Mouse (Mus musculus): ENCODE results near the gene Crhr2. TPM values are rescaled to one million over a fixed set of nuclear protein-coding genes. Genes with fewer than 3 reads are reported as not detected.
A peak's percentile ranks its signal among the peaks of the same experiment; 100 is the strongest.

The Crhr2 gene
- polyA plus RNA-seq, 1 experiment from 2014 or later: 0.35 TPM

DNA sequence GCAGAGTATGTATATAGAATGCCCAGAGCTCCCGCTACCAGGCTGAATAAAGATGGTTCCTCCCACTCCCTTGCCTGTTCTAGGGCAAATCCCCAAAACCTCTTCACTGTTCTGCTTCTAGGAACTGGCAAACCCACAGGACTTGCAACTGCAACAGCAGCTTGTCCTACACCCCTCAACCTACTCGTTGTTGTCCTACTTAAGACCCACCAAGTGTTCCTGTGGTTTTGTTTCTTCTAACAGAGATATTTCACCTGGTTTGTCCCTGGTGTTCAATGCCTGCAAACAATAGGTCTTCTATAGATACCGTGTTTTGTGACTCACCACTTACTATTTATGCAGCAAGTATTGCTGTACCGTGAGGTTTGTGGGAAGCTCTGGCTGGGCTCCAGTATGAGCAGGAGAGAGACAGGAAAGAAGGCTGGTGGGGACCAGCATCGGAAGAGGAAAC lies 28.5 kb upstream of the Crhr2 start:
- Histone ChIP-seq H3K27ac (no peak overlapping the region), H3K27me3 (replicated peaks) (no peaks in the 10 kb centered on the region)
- 75% methylated on average over 5 of the region's 5 CpGs for WGBS

DNA sequence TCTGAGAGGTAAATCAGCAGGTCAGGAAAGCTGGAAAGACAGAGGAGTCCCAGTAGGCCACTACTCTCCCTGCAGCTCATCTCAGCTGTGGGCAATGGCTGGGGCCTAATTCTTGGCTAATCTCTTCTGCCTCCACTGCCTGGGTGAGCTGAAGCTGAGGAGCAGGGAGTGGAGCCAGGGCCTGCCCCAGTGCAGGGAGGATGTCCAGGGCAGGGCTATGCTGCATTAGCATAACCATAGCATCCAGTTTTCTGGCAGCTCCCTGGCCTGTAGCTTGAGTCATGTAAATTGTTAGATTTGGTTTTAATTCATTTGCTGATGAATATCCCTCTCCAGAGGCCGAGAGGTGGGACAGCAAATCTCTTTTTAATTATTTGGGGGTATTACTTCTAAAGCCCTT lies 26.4 kb upstream of the Crhr2 start:
- H3K27me3 ChIP-seq (replicated peaks): no peaks in the 10 kb centered on the region
- no peak overlapping the region for H3K4me3 ChIP-seq (replicated peaks)
- no peak overlapping the region for H3K9ac ChIP-seq
- WGBS: 70% methylated on average over 1 of the region's 1 CpGs
- no peak overlapping the region for H3K27ac ChIP-seq
- no peaks in the 10 kb centered on the region for H3K9me3 ChIP-seq
- no peaks in the 10 kb centered on the region for H3K4me1 ChIP-seq
- no peak overlapping the region for H3K4me2 ChIP-seq
- no peaks in the 10 kb centered on the region for H3K36me3 ChIP-seq
- ATAC-seq (ENCODE audit: insufficient read depth, low FRiP score, low read depth): no peak

More for the DNA sequence above, 28.5 kb upstream of the Crhr2 start:
- H3K4me3 ChIP-seq (replicated peaks): no peak overlapping the region
- H3K9ac ChIP-seq: no peak overlapping the region
- H3K9me3 ChIP-seq: no peaks in the 10 kb centered on the region
- ATAC-seq (ENCODE audit: insufficient read depth, low FRiP score, low read depth): no peak
- H3K4me1 ChIP-seq: no peaks in the 10 kb centered on the region
- H3K36me3 ChIP-seq: no peaks in the 10 kb centered on the region
- H3K4me2 ChIP-seq: no peak overlapping the region

DNA sequence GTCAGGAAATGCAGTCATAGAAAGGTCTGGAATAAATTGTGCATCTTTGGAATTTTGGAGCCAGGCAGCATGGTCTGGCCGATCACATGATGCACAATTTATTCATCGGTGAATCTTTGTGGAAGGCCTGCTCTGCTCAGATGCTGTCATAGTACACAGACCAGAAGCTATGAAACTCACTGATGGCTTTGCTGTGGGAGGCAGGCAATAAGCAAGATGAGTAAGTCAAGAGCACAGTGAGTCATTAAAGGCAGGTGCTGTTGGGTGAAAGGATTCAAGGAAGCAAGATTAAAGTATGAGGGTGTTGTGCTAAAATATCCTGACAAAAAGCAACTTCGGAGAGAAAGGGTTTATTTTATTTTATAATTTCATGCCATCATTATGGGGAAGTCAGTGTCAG lies 19.4 kb upstream of the Crhr2 start:
- Histone ChIP-seq H3K4me1 (no peaks in the 10 kb centered on the region), H3K4me3 (replicated peaks) (no peak overlapping the region), H3K27me3 (replicated peaks) (no peaks in the 10 kb centered on the region), H3K36me3 (no peaks in the 10 kb centered on the region), H3K9ac (no peak overlapping the region), H3K9me3 (no peaks in the 10 kb centered on the region), H3K27ac (no peak overlapping the region), H3K4me2 (no peak overlapping the region)
- 91% methylated on average over 3 of the region's 3 CpGs for WGBS
- ATAC-seq (ENCODE audit: insufficient read depth, low FRiP score, low read depth): no peak

DNA sequence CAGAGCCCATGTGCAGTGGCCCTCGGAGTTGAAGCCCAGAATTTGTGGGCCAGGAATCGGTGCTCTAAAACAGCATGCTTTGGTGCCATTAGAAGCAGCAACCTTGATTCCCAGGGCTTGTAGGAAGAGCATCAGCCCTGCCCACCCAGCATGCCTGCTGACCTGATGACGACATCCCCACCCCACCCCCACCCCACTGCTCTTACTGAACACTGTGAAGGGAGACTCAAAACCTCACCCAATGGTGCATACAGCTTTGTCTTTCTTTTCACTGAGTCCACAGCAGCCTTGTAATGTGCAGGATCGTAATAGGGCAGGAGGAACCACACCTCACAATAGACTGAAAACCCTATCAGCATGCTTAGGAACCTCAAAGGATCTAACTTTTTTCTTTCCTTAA lies 13.3 kb upstream of the Crhr2 start:
- Histone ChIP-seq H3K4me1 (no peaks in the 10 kb centered on the region), H3K36me3 (no peaks in the 10 kb centered on the region), H3K9ac (no peak overlapping the region), H3K27me3 (replicated peaks) (no peaks in the 10 kb centered on the region), H3K4me2 (no peak overlapping the region), H3K4me3 (replicated peaks) (no peak overlapping the region), H3K27ac (no peak overlapping the region), H3K9me3 (no peaks in the 10 kb centered on the region)
- ATAC-seq (ENCODE audit: insufficient read depth, low FRiP score, low read depth): no peak
- WGBS: 51% methylated on average over 4 of the region's 4 CpGs

DNA sequence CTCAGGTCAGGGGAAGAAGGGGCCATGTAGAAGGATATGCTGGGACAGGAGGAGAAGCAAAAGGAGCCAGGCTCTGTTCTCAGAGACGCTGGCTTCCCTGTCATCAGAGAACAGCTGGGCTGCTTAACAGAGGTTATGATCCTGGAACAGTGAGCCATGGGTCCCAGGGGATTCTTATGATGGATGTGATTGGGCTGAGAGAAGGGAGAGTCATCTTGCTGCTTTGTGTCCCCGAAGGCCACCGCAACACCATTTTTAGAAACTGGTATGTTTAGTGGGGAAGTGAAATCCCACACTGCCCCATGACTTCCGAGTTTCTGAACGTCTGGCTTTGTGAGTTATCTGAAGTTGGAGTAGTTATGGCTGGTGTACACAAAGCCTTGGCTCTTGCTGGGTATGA lies 12.5 kb upstream of the Crhr2 start:
- H3K9me3 ChIP-seq: no peaks in the 10 kb centered on the region

DNA sequence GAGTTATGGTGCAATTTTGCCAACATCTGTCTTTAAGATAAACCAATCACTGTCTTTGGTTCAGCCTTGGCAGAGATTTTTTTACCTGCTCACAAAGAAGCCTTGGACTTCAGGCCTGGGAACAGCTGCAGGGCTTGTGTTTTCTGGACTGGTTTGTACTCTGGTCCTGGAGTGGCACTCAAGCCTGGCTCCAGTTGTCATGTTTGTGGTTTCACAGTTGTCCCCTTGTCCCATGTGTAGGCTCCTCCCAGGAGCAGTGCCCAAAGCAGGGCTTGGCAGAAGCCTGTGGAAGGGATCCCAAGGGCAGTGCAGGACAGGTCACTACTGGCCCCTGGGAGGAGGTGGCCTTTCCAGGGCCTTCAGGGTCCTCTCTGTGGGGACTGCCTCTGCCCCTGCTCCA lies 5.5 kb upstream of the Crhr2 start:
- H3K4me2 ChIP-seq: no peak overlapping the region
- no peak overlapping the region for H3K9ac ChIP-seq
- H3K27ac ChIP-seq: no peak overlapping the region
- no peaks in the 10 kb centered on the region for H3K36me3 ChIP-seq
- H3K4me1 ChIP-seq: no peaks in the 10 kb centered on the region
- no peak overlapping the region for H3K4me3 ChIP-seq (replicated peaks)
- ATAC-seq (ENCODE audit: insufficient read depth, low FRiP score, low read depth): no peak
- H3K27me3 ChIP-seq (replicated peaks): no peaks in the 10 kb centered on the region
- H3K9me3 ChIP-seq: no peaks in the 10 kb centered on the region

More for the DNA sequence above, 12.5 kb upstream of the Crhr2 start:
- Histone ChIP-seq H3K4me2 (no peak overlapping the region), H3K27ac (no peak overlapping the region), H3K36me3 (no peaks in the 10 kb centered on the region), H3K9ac (no peak overlapping the region), H3K4me1 (no peaks in the 10 kb centered on the region), H3K4me3 (replicated peaks) (no peak overlapping the region), H3K27me3 (replicated peaks) (no peaks in the 10 kb centered on the region)
- 76% methylated on average over 5 of the region's 5 CpGs for WGBS
- ATAC-seq (ENCODE audit: insufficient read depth, low FRiP score, low read depth): no peak

DNA sequence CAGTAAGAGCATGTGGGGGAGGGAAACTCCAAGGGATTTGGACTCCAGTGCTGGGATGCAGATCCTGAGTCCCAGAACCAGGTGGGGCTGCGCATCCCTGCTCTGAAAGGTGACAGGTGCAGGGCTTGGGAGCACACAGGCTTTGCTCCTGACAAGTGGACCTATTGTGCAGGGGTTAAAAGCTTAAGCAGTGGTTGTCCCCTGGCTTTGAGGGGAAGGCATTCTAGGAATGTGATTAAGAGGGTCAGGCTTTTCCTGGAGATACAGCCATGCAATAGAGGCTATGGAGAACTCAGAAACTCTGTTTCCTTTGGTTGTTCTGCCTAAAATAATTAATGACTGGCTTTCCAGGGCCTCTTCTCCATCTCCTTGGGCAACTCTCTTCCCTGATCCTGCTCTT lies 609 bp upstream of the Crhr2 start:
- no peaks in the 10 kb centered on the region for H3K4me1 ChIP-seq
- ATAC-seq (ENCODE audit: insufficient read depth, low FRiP score, low read depth): no peak
- no peaks in the 10 kb centered on the region for H3K36me3 ChIP-seq
- H3K9me3 ChIP-seq: no peaks in the 10 kb centered on the region
- no peak overlapping the region for H3K27ac ChIP-seq
- no peak overlapping the region for H3K4me2 ChIP-seq
- no peak overlapping the region for H3K4me3 ChIP-seq (replicated peaks)
- 70% methylated on average over 1 of the region's 1 CpGs for WGBS
- H3K27me3 ChIP-seq (replicated peaks): no peaks in the 10 kb centered on the region
- H3K9ac ChIP-seq: no peak overlapping the region

DNA sequence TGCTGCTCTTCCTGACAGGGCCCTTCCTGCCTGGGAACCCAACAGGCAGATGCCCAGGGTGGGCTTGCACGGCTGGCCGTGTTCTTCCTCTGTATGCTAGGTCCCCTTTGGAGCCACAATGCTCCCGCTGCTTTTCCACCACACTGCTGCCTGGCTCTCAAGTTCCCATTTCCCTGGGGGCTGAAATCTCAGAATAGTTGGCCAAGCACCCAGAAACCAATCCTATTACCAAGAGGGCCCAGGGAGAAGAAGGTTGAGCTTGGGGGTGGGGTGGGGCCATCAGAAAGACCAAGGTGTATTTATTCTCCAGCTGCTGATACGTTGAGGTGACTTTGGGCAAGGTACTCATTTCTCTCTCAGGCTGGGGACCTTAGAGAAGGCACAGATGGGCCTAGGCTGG lies 1.5 kb downstream of the Crhr2 start:
- Histone ChIP-seq H3K9ac (no peak overlapping the region), H3K27ac (no peak overlapping the region), H3K9me3 (no peaks in the 10 kb centered on the region), H3K36me3 (no peaks in the 10 kb centered on the region), H3K27me3 (replicated peaks) (no peaks in the 10 kb centered on the region), H3K4me1 (no peaks in the 10 kb centered on the region), H3K4me2 (no peak overlapping the region), H3K4me3 (replicated peaks) (no peak overlapping the region)
- WGBS: 88% methylated on average over 4 of the region's 4 CpGs
- ATAC-seq (ENCODE audit: insufficient read depth, low FRiP score, low read depth): no peak

DNA sequence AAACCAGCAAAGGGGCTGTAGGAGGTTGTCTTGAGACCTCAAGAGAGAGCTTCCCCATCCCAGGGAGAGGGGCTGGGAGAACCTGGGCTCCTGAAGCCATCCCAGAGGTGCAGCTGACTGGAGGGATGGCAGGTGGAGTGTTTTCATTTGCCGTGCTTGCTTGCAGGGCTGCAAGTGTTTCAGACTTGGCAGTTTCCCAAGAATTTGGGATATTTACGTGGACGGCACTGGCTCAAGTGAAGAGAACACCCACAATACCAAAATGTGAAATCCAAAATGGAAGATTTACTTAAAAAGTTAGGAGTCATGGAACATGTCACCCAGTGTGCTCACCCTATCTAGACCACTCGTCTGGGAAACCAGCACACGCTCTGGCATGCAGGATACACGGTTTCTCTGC lies 2.2 kb downstream of the Crhr2 start:
- Histone ChIP-seq H3K27ac (no peak overlapping the region), H3K9me3 (no peaks in the 10 kb centered on the region), H3K4me2 (no peak overlapping the region), H3K27me3 (replicated peaks) (no peaks in the 10 kb centered on the region), H3K36me3 (no peaks in the 10 kb centered on the region), H3K4me3 (replicated peaks) (no peak overlapping the region), H3K4me1 (no peaks in the 10 kb centered on the region), H3K9ac (no peak overlapping the region)
- WGBS: 46% methylated on average over 6 of the region's 6 CpGs
- ATAC-seq (ENCODE audit: insufficient read depth, low FRiP score, low read depth): no peak

DNA sequence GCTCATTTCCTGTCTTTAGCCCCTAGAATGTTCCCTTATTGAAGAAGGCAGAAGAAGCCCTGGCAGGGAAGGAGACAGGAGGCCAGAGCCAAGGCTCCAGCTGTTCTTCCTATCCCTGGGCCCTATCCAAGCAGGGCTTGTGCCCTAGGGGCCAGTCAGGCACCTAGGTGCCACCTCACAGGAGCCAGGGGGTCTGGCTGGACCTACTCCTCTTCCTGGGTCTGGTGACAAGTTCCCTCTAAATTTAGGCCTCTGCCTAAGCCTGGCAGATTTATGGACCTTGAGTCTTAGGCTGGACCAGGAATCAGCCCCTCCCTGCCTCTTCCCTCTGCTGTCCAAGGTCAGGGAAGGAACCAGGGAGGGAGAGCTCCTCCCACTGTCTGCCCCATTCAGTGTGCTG lies 4.4 kb downstream of the Crhr2 start:
- H3K27ac ChIP-seq: no peak overlapping the region

DNA sequence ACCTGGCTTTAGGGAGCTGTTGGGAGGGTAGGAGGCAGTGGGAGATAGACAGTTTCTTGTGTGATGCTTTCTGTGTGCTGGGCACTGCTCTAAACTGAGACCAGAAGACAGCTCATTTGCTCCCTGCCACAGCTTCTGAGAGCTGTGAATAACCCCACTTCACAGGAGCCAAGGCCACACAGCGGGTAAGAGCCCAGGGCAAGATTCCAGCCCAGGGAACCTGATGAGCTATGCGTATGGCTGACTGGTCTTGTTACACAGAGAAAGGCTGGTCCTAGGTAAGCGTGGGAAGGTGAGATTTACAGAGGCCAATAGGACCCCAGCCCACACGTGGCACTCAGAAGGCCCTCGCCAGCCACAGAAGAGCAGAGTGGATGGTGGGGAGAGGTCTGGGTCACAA lies 6.2 kb downstream of the Crhr2 start:
- Histone ChIP-seq H3K9ac (no peak overlapping the region), H3K4me1 (no peaks in the 10 kb centered on the region), H3K4me3 (replicated peaks) (no peak overlapping the region), H3K27me3 (replicated peaks) (peaks cover 8% of the 10 kb centered on the region; the same call in 1 of the 2 replicates), H3K27ac (no peak overlapping the region), H3K9me3 (no peaks in the 10 kb centered on the region), H3K36me3 (no peaks in the 10 kb centered on the region), H3K4me2 (no peak overlapping the region)
- no peak for ATAC-seq (ENCODE audit: insufficient read depth, low FRiP score, low read depth)
- WGBS: 76% methylated on average over 5 of the region's 5 CpGs

More for the DNA sequence above, 4.4 kb downstream of the Crhr2 start:
- no peaks in the 10 kb centered on the region for H3K4me1 ChIP-seq
- no peak for ATAC-seq (ENCODE audit: insufficient read depth, low FRiP score, low read depth)
- no peak overlapping the region for H3K4me2 ChIP-seq
- no peak overlapping the region for H3K9ac ChIP-seq
- H3K9me3 ChIP-seq: no peaks in the 10 kb centered on the region
- H3K27me3 ChIP-seq (replicated peaks): 0 out of 2 replicates have a peak, but pooled peaks cover 5% of the 10 kb centered on the region
- H3K36me3 ChIP-seq: no peaks in the 10 kb centered on the region
- H3K4me3 ChIP-seq (replicated peaks): no peak overlapping the region

DNA sequence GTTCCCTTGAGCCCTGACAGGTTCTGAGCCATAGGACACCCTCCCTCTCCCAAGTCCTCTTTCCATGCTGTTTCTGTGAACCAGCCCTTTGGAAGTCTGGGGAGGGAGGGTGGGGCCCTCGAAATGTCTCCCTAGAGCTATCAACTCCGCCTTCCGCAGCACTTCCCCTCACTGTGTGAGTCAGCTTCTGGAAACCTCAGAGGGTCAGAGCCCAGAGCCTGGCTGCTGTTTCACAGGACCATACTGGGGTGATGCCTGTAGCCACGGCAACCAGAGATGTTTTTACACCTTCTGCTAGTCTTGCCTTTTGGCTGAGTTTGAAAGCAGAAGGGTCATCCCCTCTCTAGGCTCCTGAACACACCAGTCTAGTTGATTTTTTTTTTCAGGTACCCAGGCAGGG lies 9.8 kb downstream of the Crhr2 start:
- no peak overlapping the region for H3K4me2 ChIP-seq
- 27% methylated on average over 4 of the region's 4 CpGs for WGBS
- H3K9ac ChIP-seq: no peak overlapping the region
- no peaks in the 10 kb centered on the region for H3K9me3 ChIP-seq
- H3K27me3 ChIP-seq (replicated peaks): peaks cover 24% of the 10 kb centered on the region
- no peak overlapping the region for H3K27ac ChIP-seq
- H3K4me3 ChIP-seq (replicated peaks): no peak overlapping the region
- no peak for ATAC-seq (ENCODE audit: insufficient read depth, low FRiP score, low read depth)
- no peaks in the 10 kb centered on the region for H3K4me1 ChIP-seq
- H3K36me3 ChIP-seq: no peaks in the 10 kb centered on the region

DNA sequence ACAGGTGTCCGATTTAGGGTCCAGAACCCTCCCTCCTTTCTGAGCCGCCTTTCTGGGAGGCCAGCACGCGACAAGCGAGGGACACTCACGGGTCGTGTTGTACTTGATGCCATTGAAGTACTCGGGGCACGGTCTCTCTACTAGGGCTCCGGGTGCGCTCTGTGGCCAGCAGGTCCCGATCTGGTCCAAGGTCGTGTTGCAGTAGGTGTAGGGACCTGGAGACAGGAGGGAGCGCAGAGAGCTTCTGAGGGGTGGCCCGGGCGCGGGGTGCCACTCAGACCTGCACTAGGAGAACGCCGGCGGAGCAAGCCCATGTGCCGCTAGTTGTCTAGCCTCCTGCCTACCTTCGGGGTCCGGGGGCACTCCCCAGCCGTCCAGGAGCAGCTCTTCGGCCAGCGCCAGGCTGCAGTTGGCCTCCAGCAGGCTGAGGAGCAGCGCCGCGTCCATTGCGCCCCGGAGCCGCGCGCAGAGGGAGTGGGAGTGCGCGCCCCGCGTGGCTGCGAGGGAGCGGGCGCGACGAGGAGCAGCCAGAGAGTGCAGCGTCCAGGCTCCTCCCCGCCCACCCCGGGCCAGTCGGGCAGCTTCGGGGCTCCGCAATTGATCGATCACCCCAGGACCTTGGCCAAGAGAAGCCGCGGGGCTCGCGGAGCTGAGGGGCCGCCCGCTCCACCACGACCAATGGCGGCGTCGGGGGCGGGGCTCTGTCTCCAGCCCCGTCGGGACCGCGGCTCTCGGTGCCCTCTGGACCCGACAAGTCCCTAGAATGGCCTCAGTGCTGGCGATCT lies 15.3 kb downstream of the Crhr2 start:
- peaks cover 11% of the 10 kb centered on the region for H3K4me1 ChIP-seq
- peak overlapping the region; percentile 87 for H3K4me2 ChIP-seq
- no peaks in the 10 kb centered on the region for H3K36me3 ChIP-seq
- under 1% methylated on average over 64 of the region's 68 CpGs for WGBS
- H3K27me3 ChIP-seq (replicated peaks): peaks cover 50% of the 10 kb centered on the region
- peak; percentile 73; the same call in 1 of the 2 replicates for ATAC-seq (ENCODE audit: insufficient read depth, low FRiP score, low read depth)
- no peaks in the 10 kb centered on the region for H3K9me3 ChIP-seq
- peak overlapping the region; percentile 51 for H3K4me3 ChIP-seq (replicated peaks)
- H3K9ac ChIP-seq: no peak overlapping the region
- H3K27ac ChIP-seq: no peak overlapping the region

Data from stomach, embryonic 15.5 days (tissue).